8 mouse cellular contexts compared by ENCODE assay signal in genomic region chr13:74363859-74364235, GRCm38 (mm10). TPM values are rescaled to one million over a fixed set of nuclear protein-coding genes. Genes with fewer than 3 reads are reported as not detected.
DNase-seq lines count a peak whose midpoint lies in the region; ATAC-seq and TF ChIP-seq lines count a peak whose summit lies in the region.

Gene Lrrc14b, minus strand, starts transcription at chr13:74364005.

- TF ChIP-seq CTCF in hindbrain, postnatal 0 days (IDR thresholded peaks at IDR 0.05; ENCODE audit: low read depth), result 0 out of 2 replicates have a peak, but pooled peaks have one; percentile 9
- TF ChIP-seq CTCF in bone marrow macrophage, adult 2 months (IDR thresholded peaks at IDR 0.05; ENCODE audit: low read depth, low read length), result peak; percentile 16; the same call in 1 of the 2 replicates

- H3K27me3 ChIP-seq in hindbrain, postnatal 0 days (ENCODE audit: insufficient read depth, low read length), result no peaks in the 10 kb centered on the region
- H3K27me3 ChIP-seq in hindbrain, embryonic 14.5 days (ENCODE audit: control insufficient read depth, insufficient read depth, low read length), result no peaks in the 10 kb centered on the region
- no peaks in the 10 kb centered on the region for H3K27me3 ChIP-seq in limb, embryonic 15.5 days

- 53% methylated on average over 8 of the region's 8 CpGs for WGBS in hindbrain, postnatal 0 days
- WGBS in hindbrain, embryonic 14.5 days, result 85% methylated on average over 8 of the region's 8 CpGs
- 67% methylated on average over 8 of the region's 8 CpGs for WGBS in limb, embryonic 15.5 days

- no peak within 1 kb of the TSS for H3K9ac ChIP-seq in hindbrain, postnatal 0 days (replicated peaks; ENCODE audit: low read length)
- no peak within 1 kb of the TSS for H3K9ac ChIP-seq in hindbrain, embryonic 14.5 days
- H3K9ac ChIP-seq in limb, embryonic 15.5 days, result no peak within 1 kb of the TSS

- no peak within 1 kb of the TSS for H3K4me3 ChIP-seq in hindbrain, postnatal 0 days (ENCODE audit: low read length)
- H3K4me3 ChIP-seq in hindbrain, embryonic 14.5 days (replicated peaks; ENCODE audit: low read length), result no peak within 1 kb of the TSS
- peak within 1 kb of the TSS; percentile 40 for H3K4me3 ChIP-seq in bone marrow macrophage, adult 2 months (ENCODE audit: insufficient read depth, low read length)
- no peak within 1 kb of the TSS for H3K4me3 ChIP-seq in limb, embryonic 15.5 days

- no peaks in the 10 kb centered on the region for H3K9me3 ChIP-seq in hindbrain, postnatal 0 days (ENCODE audit: low read length)
- H3K9me3 ChIP-seq in hindbrain, embryonic 14.5 days (ENCODE audit: control insufficient read depth, low read length), result no peaks in the 10 kb centered on the region
- H3K9me3 ChIP-seq in limb, embryonic 15.5 days, result no peaks in the 10 kb centered on the region

- H3K27ac ChIP-seq in hindbrain, postnatal 0 days, result no peak within 1 kb of the TSS; the same call in 1 of the 2 replicates
- no peak within 1 kb of the TSS for H3K27ac ChIP-seq in hindbrain, embryonic 14.5 days
- H3K27ac ChIP-seq in bone marrow macrophage, adult 2 months (ENCODE audit: insufficient read depth, low read depth, low read length), result peak within 1 kb of the TSS; percentile 34
- H3K27ac ChIP-seq in limb, embryonic 15.5 days, result no peak within 1 kb of the TSS

- peaks cover 16% of the 10 kb centered on the region; the same call in 1 of the 2 replicates for H3K36me3 ChIP-seq in hindbrain, postnatal 0 days (ENCODE audit: insufficient read depth, low read length)
- H3K36me3 ChIP-seq in hindbrain, embryonic 14.5 days (replicated peaks; ENCODE audit: control insufficient read depth, insufficient read depth), result peaks cover 32% of the 10 kb centered on the region
- peaks cover 31% of the 10 kb centered on the region for H3K36me3 ChIP-seq in limb, embryonic 15.5 days

- H3K4me2 ChIP-seq in hindbrain, postnatal 0 days (ENCODE audit: low read depth, low read length), result no peak within 1 kb of the TSS
- H3K4me2 ChIP-seq in hindbrain, embryonic 14.5 days (replicated peaks), result no peak within 1 kb of the TSS
- H3K4me2 ChIP-seq in limb, embryonic 15.5 days, result no peak within 1 kb of the TSS

- H3K4me1 ChIP-seq in hindbrain, postnatal 0 days (ENCODE audit: insufficient read depth, low read length), result no peaks in the 10 kb centered on the region
- no peaks in the 10 kb centered on the region for H3K4me1 ChIP-seq in hindbrain, embryonic 14.5 days (replicated peaks; ENCODE audit: control insufficient read depth, insufficient read depth, low read length)
- peaks cover 35% of the 10 kb centered on the region for H3K4me1 ChIP-seq in bone marrow macrophage, adult 2 months (ENCODE audit: control insufficient read depth, insufficient read depth, low read length)
- no peaks in the 10 kb centered on the region for H3K4me1 ChIP-seq in limb, embryonic 15.5 days

- TF ChIP-seq POLR2A in bone marrow macrophage, adult 2 months (IDR thresholded peaks at IDR 0.05; ENCODE audit: borderline replicate concordance, low read depth, low read length), result no peak

- peak; percentile 55 for DNase-seq in hindbrain, postnatal 0 days (ENCODE audit: low spot score)
- DNase-seq in hindbrain, embryonic 14.5 days (ENCODE audit: low spot score), result no peak
- peak; percentile 80 to 85 for DNase-seq in heart, adult 18-20 months
- no peak for DNase-seq in urinary bladder, adult 2 months (ENCODE audit: low spot score)
- DNase-seq in spleen, postnatal 10 days (ENCODE audit: low spot score in 2 of 2), result no peak

- ATAC-seq in hindbrain, postnatal 0 days, result peak; percentile 42; the same call in 1 of the 2 replicates
- ATAC-seq in hindbrain, embryonic 14.5 days (ENCODE audit: low FRiP score), result no peak
- ATAC-seq in limb, embryonic 15.5 days (ENCODE audit: insufficient number of reproducible peaks, low FRiP score, low TSS enrichment, low read depth), result 0 out of 2 replicates have a peak, but pooled peaks have one; percentile 5
- ATAC-seq in erythroblast, adult 5-6 weeks (replicated peaks; ENCODE audit: low FRiP score, poor library complexity, severe bottlenecking), result no peak

RNA-seq across cellular contexts. Expression of gene Lrrc14b, which starts in this region (rescaled TPM):
- total RNA-seq in hindbrain, postnatal 0 days (2014; rRNA removed), result 0.10 and 0.18 TPM in 2 replicates
- polyA plus RNA-seq in hindbrain, postnatal 0 days (2015; fragmentation: Nextera tagmentation; extraction: Ambion mirVana), result not detected in 2 replicates
- not detected in 2 replicates for polyA plus RNA-seq in hindbrain, embryonic 14.5 days (2014; fragmentation: Nextera tagmentation; extraction: Ambion mirVana)
- 0.66 and 0.68 TPM in 2 replicates for polyA plus RNA-seq in bone marrow macrophage, adult 2 months (2012; ENCODE audit: insufficient read depth, insufficient read length, missing spikeins)
- 10 to 100 TPM; 77.1 to 81.7 TPM for total RNA-seq in heart, adult 18-20 months (2021)
- polyA plus RNA-seq in limb, embryonic 15.5 days (2015; fragmentation: Nextera tagmentation; extraction: Ambion mirVana), result 0.10 TPM in 1 of 2 replicates, not detected in the other
- polyA plus RNA-seq in urinary bladder, adult 2 months (2012; rRNA removed), result 1.7 and 2.2 TPM in 2 replicates
- total RNA-seq in erythroblast, adult 5-6 weeks (2015; ENCODE audit: low replicate concordance), result not detected in 2 replicates
- not detected in 2 replicates for total RNA-seq in erythroblast, adult 5-6 weeks (2017; ENCODE audit: low replicate concordance)

Comparison
In these comparisons a context has a peak if more than half of its experiments do, and no peak if none do; other contexts are left out.
1. RNA of gene Lrrc14b (total RNA-seq): 77.1 to 81.7 TPM in heart, adult 18-20 months; 0.10 to 0.18 TPM in hindbrain, postnatal 0 days and not detected in erythroblast, adult 5-6 weeks; every median in the first group is over 10 times any median in the second.
2. Peak in DNase-seq and ATAC-seq in hindbrain, postnatal 0 days; RNA of the gene not detected or under 1 TPM.
3. Peak in ATAC-seq in limb, embryonic 15.5 days; RNA of the gene not detected or under 1 TPM.
4. DNase-seq: peak in heart, adult 18-20 months (2 of 2); none in hindbrain, embryonic 14.5 days (single experiment), urinary bladder, adult 2 months (single experiment) and spleen, postnatal 10 days (0 of 2).